Mouse (Mus musculus) neutrophil, adult 5-6 weeks (primary cell): ENCODE data around the gene Trim23. TPM values are rescaled to one million over a fixed set of nuclear protein-coding genes. Genes with fewer than 3 reads are reported as not detected.
"Not testable (repeated sequence)": the region's sequence is repeated elsewhere in the genome, so short reads cannot be mapped to it uniquely, and the experiment has no call there.

Experiments used
- ATAC-seq: fragments of 151-379, 151-347 bp; 2 replicates; pipeline ENCODE4 v1.8.0; 2017; ENCODE audit warnings: mild to moderate bottlenecking, moderate TSS enrichment; ENCODE audit not compliant: insufficient number of reproducible peaks, poor library complexity, low FRiP score, severe bottlenecking; ENCODE audit errors: extremely low read depth
- total RNA-seq: library from RNA; stranded (forward); fragments of 200-1000 nt; gene quantifications from 2 replicates; pipeline ENCODE4 v1.2.3, GENCODE M21; 2017

Gene Trim23
- total RNA-seq, result 32.4 and 33.5 TPM in 2 replicates

DNA sequence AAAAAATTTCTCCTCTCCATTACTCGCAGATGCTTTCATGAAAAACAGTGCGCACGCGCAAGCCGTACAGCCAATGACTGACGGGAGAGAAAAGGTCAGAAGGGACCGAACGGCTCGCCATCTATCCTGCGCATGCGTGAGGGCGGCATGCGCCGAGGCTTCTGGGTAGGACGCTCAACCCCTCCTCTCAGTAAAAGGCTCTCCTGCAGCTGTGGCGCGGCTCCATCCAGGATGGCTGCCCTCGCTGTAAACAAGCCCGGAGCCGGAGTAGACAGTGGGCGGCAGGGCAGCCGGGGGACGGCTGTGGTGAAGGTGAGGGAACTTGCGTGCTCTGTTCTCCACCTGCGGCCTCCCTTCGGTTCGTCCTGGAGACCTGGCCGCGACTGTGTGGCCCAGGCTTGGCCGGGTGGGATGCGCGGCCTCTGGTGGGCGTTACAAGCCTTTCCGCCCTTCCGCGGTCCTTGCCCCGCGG lies at the start of gene Trim23:
Gene Trim23, plus strand, starts transcription at position 148 of the 472 bp plus-strand sequence.
- peak; percentile 98 for ATAC-seq

DNA sequence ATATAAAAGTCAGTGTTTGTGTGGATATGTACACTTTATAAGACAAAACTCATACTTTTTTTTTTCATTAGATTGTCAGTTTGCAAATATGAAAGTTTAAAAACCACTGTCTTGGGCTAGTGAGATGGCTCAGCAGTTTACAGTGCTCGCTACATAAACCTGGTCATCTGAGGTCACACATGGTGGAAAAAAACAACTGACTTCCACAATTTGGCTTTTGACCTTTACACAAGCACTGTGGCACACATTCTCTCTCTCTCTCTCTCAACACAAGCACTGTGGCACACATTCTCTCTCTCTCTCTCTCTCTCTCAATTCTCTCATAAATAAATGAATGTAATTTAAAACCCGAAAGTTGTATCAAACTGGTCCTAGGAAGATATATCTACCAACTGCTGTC lies 46.0 kb upstream of the Trim23 start:
- ATAC-seq, result no peak

DNA sequence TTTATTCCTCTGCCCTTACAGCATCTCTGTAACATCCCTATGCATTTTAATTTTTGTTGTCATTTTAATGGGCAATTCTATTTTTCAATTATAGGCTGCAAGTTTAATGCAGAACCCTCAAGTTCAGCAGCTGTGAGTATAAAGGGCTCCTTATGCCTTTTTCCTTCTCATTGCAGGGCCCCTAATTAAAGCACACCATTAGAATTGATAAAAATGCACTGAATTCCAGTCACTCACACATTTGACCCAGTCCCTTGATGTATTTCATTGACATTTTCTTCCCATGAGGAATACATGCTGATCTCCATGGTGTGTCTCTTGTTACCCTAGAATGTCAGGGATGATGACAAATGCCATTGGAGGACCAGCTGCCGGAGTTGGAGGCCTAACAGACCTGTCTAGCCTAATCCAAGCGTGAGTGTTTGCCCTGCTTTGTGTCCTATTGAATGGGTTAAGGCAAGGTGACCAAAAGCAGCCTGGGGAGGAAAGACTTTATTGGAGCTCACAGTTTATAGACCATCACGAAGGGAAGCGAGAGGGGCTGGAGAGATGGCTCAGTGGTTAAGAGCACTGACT lies 44.0 kb upstream of the Trim23 start:
- no peak for ATAC-seq

DNA sequence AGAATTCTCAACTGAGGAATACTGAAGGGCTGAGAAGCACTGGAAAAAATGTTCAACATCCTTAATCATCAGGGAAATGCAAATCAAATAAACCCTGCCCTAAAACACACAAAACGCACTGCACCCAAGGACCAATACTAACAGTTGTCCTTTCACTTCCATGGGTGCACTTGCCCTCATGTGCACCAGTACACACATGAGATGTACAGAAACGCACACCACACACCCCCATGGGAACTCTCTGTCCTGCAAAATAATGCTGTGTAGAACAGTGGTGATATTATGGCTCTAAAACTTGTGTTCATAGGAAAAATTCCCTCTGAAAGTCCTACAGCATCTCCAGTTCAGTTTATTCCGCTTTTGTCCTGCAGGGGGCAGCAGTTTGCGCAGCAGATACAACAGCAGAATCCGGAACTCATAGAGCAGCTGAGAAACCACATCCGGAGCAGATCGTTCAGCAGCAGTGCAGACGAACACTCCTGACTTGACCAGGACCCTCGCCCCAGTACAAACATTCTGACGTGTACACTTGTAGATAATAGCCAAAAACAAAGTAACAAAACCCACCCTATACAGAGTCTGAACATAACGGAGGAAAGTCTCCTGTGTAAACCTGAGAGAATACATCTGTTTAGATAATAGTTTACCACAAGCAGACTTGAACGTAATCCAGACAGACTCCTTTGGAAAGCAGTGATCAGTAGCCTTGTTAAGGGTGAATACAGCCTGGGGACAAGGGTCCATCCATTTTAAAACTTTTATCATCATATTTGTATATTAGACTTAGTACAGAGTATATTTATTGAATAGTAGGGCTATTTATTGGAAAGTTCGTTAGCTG lies 39.0 kb upstream of the Trim23 start:
- ATAC-seq, result peak; percentile 99

DNA sequence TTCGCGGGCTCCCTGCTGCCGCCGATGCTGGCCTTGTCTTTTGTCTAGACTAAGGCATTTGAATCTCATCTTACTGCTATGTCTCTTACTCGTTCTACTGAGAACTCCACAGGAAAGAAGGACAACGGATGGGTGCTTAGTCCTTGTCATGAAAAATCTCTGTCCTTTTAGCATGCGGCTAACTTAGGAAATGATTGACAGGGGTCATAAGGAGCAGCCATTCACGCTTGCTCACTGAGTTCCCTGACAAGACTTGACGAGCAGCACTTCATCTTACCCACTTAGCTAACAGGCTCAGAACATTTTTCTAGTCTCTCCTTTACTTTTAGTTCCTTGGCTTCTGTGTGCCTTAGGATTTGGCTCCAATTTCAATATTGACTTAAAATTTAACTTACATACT lies 33.7 kb upstream of the Trim23 start:
- no peak for ATAC-seq

DNA sequence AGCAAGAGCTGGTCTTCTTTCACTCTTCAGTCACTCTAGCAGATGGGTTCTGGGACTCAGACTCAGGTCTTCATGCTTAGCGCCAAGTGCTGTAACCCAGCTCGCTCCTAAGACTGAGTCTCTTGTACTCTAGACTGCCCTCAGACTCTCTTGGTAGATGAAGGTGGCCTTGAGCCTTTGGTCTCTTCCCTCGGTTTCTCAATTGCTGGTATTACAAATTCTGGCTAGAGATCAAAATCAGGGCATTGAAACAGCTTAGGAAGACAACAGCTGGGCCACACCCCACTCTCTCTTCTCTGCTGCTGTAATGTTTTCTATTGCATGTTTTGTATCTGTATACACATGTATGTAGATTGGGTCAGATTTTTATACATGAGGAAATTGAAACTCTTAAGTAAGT lies 33.0 kb upstream of the Trim23 start:
- ATAC-seq, result no peak

DNA sequence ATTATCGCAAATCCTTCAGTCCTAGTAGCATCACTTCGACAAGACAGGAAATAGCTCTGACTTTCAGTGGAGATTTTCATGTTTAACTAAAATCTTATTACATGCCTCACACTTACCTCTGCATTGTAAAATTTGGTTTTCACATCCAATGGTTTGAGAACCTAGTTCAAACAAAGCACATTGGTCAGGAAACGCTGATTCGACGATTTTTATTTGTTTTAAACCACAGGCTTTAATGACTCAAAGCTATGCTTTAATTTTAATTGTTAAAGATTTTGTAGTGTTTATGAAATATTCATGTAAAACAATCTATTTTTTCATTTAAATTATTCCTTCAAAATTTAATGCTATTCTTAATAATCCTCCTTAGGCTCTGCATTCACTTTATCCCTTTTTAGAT lies 24.4 kb upstream of the Trim23 start:
- ATAC-seq, result no peak

DNA sequence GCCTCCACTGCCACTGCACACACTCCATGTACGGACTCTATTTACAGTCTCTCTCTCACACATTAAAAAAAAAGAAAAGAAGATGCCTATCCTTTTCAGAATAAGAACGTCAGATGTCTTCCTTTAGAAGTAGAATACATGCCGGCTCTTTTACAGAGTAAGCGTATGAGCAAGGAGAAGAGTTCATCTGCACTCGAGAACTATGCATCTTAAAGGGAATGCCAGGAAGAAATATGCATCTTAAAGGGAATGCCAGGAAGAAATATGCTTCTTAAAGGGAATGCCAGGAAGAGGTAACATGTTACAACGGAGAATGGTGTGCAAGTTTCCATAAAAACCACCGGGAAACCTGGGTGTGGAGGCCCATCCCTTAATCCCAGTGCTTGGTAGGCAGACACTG lies 23.5 kb upstream of the Trim23 start:
- ATAC-seq, result no peak

DNA sequence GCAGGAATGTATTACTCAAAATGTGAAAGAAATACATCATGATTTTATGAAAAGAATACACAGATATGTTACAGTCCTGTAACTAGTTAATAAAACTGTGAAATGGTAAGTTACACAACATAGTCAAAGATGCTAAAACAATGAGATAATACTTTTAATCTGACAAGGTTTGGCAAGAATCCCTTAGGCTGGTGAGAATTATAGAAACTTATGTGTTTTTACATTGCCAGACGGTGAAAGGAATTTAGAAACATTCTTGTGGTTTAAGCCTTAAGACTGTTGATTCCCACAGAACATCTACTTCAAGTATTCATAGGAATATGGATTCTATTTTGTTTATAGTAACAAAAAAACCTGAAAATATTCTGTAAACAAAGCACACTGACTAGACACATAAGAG lies 22.9 kb upstream of the Trim23 start:
- ATAC-seq, result no peak

DNA sequence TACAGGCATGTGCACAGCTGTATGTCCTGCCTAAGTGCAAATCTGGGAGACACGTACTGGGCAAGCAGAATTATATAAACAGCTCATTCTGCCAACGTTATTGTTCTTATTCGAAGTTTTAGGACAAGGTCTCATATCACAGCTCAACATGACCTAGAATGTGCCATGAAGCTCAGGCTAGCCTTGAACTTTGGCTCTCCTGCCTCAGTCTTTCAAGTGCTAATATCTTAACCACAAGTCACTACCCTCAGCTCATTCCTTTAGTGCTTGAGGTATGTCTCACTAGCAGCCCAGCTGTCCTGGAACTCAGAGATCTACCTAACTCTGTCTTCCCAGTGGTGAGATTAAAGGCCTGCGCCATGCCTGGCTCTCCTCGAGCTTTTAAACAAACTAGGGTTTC lies 6.9 kb upstream of the Trim23 start:
- no peak for ATAC-seq

DNA sequence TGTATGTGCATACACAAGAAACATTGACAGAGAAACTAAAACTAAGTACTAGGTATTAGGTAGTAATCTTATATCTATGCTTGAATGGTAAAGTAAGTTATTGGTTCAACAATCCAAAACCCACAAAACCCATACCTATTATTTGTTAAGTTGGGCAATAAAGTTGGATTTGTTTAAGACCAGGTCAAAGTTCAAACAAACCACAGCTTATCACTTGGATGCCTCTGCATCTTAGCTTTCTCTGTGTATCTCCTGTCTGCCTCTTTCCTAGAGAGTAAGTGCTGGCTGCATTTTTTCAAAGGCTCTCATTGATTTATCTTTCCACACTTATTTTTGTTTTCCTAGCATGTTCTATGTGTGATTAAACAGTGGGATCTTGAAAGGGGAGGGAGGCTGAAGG lies 6.1 kb upstream of the Trim23 start:
- no peak for ATAC-seq

DNA sequence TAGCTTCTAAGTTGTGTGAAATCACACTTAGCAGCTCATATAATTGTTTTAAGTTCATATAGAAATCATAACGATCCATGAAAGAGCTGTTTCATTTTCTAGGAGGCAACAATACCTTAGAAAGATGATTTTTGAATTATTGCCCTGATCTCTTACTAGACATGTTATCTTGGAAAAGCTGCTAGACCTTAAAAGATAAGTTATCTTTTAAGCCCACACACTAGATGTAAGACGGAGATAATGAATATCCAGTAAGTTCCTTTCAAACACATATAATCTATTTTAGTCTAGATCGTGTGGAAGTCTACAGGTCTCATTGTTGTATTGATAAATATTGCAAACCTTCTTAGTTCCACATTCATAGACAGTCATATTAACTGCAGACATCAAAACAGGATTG lies 1.7 kb upstream of the Trim23 start:
- ATAC-seq, result no peak

DNA sequence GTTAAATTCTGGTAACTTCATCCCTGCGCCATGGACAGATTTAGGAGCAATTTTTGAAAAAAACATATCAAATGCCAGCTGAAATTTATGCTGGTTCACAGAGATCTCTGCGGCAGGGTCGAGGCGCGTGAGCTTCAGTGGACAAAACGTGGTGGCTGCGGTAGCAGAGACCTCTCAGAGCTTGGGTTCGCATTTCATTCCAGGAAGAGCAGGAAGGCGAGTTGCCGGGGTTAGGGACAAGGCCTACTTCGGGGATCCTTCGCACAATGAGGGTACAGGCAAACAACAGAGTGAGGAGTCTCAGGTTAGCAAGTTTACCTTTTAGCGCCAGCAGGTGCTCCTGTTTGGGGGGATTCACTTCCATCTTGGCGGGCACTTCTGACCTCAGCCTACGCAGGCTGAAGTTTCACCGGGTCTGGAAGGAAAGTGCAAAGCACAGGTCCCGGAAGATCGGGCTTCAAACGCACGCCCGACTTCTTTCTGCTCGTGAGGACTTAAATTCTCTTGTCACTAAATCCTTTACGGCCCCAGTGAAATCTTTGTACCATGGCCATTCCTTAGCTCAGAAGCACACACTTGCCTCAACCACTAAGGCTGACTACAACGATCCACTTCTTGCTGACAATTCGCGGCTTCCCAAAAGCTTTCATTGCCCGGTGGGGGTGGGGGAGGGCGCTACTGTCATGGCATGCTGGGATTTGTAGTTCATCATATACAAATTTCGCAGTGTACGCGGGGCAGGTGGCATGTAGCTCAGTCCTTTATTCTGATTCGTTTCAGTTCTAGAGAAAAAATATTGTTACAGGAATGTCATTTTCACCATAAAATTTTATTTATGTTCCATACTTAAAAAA lies 574 bp upstream of the Trim23 start, which contains the start of gene Trappc13:
Gene Trappc13, minus strand, starts transcription at position 674 of the 854 bp plus-strand sequence.
- ATAC-seq, result peak; percentile 65

DNA sequence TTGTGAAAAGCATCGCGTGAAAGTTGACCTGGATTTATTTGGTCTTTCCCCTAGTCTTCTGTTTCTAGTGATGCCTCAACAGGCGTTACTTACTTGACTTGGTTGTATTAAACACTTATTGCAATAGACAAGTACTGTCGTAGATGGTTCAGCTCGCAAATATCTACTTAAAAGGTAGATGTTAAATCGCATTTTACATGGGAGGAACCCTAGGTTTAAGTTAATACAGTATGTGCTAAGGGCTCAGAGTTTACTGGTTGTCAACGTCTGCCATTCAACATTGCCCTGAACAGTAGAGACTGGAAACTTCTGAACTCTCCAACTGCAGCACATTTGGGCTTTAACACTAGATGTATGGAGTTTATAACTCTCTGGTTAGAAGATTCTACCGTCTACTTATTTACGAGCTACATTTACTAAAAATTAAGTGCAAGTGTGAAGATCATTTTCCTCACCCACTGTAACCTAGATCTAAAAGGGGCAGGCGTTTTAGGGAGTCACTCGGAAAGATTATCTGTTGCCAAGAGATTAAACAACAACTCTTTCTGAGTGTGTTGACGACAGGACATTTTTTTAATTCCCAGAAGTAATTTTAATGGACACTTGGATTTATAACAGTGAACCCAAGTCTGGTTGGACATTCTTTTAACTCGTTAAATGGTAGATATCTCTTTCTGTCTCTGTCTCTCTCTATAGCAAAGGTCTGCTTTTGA lies 735 bp downstream of the Trim23 start:
- no peak for ATAC-seq

DNA sequence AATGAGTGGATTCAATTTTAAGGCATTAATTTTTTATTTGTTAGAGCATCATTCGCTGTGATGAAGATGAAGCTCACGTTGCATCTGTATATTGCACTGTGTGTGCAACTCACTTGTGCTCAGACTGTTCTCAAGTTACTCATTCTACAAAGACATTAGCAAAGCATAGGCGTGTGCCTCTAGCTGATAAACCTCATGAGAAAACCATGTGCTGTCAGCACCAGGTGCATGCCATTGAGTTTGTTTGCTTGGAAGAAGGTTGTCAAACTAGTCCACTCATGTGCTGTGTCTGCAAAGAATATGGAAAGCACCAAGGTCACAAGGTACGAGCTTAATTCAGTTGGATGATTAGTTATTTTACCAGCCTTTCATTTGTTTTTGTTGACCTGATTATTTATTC lies 8.8 kb downstream of the Trim23 start:
- ATAC-seq, result no peak

DNA sequence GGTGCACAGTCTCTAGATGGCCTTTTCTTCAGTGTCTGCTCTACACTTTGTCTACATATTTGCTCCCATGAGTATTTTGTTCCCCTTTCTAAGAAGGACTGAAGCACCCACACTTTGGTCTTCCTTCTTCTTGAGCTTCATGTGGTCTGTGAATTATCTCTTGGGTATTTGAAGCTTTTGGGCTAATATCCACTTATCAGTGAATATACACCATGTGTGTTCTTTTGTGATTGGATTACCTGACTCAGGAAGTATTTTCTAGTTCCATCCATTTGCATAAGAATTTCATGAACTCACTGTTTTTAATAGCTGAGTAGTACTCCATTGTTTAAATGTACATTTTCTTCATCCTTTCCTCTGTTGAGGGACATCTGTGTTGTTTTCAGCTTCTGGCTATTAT lies 17.3 kb downstream of the Trim23 start:
- not testable (repeated sequence) for ATAC-seq

DNA sequence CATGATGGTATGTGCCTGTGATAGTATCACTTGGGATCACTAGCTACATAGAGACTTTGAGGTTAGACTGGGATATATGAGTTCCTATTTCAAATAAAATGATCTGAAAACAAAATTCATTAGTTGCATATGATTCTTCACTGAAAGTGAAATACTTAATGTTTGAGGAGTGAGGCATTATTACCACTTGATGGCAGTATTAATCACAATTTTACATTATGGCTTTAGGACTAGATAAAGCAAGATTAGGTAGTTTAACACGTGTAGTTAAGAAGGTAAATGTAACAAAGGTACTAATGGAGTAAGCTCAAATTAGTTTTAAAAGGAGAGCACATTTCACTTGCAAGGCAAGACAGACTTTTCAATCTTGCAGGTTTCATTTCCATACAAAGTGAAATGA lies 25.7 kb downstream of the Trim23 start:
- no peak for ATAC-seq

DNA sequence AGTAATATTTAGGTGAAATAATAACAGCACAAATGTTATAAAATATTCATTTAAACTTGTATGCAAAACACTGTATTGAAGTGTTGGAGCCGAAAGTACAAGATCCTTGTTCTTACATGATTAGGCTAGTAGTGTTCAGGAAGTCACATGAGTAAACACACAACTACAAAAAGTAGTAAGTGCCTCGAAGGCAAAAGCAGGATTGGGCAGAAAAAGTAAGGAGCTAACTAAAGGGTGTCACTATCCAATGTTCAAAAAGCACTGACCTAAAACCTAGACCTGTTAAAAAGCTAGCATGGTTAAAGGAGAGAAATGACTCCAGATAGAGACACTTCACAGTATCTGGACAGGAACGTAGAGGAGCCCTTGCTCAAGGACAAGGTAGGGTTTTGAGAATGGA lies 48.9 kb downstream of the Trim23 start:
- ATAC-seq, result no peak
